Mouse (Mus musculus) adrenal gland, postnatal 25 days (tissue): ENCODE measurements around the gene Fez2. TPM values are rescaled to one million over a fixed set of nuclear protein-coding genes. Genes with fewer than 3 reads are reported as not detected.

Experiments used
- DNase-seq: peaks from one replicate; pipeline ENCODE4 v3.0.0; 2021; ENCODE audit warnings: mixed read lengths
- long read RNA-seq: library from polyadenylated mRNA; stranded (forward); transcript quantifications from one replicate; pipeline ENCODE4 v2.0.0, GENCODE M21; 2021
- total RNA-seq: library from RNA; stranded (reverse); gene quantifications from 2 replicates; pipeline ENCODE4 v1.2.3, GENCODE M21; 2021

Gene Fez2
- total RNA-seq, result 48.8 and 59.3 TPM in 2 replicates
- long read RNA-seq, transcript Fez2-201 (8 exons, 1,939 nt), result major isoform, 133 of 149 reads
- long read RNA-seq, transcript Fez2-202 (9 exons, 2,041 nt), result minor isoform, 5 of 149 reads
- long read RNA-seq, partial matches to known transcripts, result 3 of 149 reads
- long read RNA-seq, other reads (novel, unspliced or antisense), result 8 of 149 reads

GRCm38 (mm10) chr17:78417381-78418281 is at the start of gene Fez2:
TSS of gene Fez2 (minus strand) at chr17:78418152.
- DNase-seq, result peak; percentile 96

DNA sequence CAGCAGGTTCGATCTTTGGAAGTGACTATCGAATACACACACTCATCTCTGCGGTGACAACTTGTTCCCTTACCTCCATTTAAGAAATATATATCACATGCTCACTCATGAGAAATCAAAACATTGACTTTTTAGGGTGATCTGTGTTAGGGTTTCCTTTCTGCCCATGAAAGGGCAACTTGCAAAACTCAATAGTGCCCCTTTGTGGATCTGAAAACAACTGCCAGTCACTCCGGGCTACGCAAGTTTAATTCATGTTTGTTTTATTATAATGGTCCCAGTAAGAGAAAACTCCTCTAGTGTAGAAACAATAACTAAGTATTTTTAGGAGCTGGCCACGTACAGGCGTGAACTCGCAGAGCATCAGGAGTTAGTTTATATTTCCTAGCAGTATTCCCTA is 47.5 kb upstream of the Fez2 start:
- DNase-seq, result no peak

- DNase-seq, result no peak
These were observed 47.1 kb upstream of the Fez2 start for GRCm38 (mm10) chr17:78465071-78465470.

- DNase-seq, result no peak
These were observed 42.2 kb upstream of the Fez2 start for GRCm38 (mm10) chr17:78460140-78460539.

DNA sequence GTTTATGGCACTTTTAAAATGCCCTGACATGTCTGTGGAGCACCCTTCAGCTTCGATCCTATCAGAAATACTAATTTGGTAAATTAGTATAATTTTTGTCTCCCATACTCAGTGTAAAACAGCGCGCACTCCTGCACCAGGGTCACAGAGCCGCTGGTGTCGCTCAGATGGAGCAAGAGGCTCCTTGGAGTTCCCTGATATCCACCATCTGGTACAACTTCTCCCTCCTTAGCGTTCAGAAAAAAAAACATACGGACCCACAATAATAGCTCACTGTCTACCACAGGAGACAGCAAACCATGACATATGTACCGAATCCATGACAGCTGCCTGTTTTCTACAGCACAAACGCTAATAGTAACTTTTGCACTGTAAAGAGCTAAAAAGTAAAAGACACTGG is 37.6 kb upstream of the Fez2 start:
- no peak for DNase-seq

- peak; percentile 85 for DNase-seq
These were observed 37.2 kb upstream of the Fez2 start for GRCm38 (mm10) chr17:78455114-78455513.

- DNase-seq, result peak; percentile 17
These were observed 36.4 kb upstream of the Fez2 start for GRCm38 (mm10) chr17:78454189-78454977.

DNA sequence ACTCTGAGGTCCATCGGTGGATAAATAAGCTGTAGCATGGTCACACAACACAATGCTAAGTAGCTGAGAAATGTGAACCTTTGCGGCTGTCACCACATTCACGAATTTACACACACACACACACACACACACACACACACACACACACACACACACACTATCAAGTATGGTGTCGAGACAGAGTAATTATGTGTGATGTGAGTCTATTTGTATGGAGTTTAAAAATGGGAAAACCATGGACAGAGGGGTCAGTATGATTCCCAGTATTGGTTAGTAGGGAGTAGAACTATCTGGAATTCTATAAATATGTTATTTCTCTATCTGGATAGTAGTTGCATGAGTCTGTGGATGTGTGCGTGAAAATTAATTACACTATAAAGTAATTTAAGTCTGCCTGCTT is 35.6 kb upstream of the Fez2 start:
- DNase-seq, result no peak

DNA sequence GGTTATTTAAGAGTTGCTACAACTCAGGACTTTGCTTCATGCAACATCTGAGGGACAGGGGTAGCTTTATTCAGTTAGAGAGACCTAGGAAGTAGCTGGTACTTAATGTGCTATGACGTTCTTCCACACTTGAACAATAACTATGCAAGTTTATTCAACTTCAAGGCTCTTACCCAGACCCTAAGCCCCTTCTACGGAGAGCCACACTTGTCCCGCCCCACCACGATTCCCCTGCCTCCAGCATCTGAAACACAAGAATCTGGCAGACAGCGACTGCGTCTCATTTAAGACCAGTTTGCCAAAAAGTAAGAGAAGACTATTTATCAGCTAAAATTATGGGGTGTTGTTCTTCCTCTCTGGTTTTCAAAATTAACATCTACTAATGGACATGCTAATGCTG is 33.9 kb upstream of the Fez2 start:
- DNase-seq, result no peak

- no peak for DNase-seq
These were observed 33.4 kb upstream of the Fez2 start for GRCm38 (mm10) chr17:78451332-78451793.

- no peak for DNase-seq
These were observed 31.8 kb upstream of the Fez2 start for GRCm38 (mm10) chr17:78449635-78450197.

GRCm38 (mm10) chr17:78444826-78445225 is 26.9 kb upstream of the Fez2 start:
- DNase-seq, result no peak

- DNase-seq, result no peak
These were observed 22.8 kb upstream of the Fez2 start for GRCm38 (mm10) chr17:78440771-78441170.

DNA sequence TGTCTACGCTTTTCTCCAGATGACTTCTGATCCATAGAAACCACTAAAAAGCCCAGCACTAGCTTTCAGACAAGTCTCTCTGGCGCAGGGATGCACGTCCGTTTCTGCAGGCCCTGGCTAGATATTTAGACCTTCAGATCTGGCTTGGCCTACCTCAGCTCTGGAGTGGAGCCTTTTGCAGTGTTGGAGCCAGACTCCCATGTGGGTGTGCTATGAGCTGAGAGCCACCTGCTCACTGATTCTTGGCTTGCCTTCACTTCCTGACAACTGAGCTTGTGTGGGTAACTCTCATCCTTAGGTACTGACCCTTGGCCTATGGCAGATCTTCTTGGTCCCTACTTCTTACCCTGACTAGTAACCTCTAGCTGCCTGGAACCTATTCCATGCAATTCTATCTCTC is 19.2 kb upstream of the Fez2 start:
- DNase-seq, result no peak

DNA sequence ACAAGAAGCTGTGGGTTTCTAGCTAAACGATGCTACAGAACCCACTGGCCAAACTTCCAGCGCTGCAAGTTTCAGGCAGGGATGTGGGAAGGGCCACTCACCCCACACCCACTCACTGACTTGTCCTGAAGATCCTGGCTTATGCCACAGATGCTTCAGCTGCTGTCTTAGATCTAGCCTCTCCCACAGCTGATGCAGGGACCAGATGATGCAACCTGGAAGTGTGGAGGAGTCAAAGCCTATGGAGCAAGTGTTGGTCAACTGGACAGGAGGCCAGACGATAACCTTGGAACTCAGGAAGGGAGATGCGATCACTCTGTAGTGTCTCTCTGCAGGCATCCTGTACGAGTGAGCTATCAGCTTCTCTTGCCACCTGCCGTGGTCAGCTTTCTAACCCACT is 17.7 kb upstream of the Fez2 start:
- DNase-seq, result no peak

DNA sequence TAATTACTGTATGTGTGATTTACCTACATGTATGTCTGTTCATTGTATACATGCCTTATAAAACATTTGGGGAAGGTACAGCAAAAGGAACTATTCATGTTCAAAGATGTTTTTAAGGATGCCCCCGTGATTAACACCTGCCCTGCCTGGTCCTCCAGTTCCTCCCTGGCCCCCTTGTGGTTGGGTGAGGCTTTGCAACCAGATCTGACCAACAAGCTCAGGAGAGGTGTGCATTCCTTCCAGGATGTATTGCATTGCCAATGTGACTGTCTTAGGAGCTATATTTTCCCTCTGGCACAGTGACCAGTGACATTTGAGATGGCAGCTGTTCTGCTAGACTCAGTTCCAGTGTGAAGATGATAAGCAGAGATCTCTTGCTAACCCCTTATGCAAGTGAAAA is 16.8 kb upstream of the Fez2 start:
- DNase-seq, result peak; percentile 73

- no peak for DNase-seq
These were observed 12.4 kb upstream of the Fez2 start for GRCm38 (mm10) chr17:78430374-78430773.

- no peak for DNase-seq
These were observed 11.1 kb upstream of the Fez2 start for GRCm38 (mm10) chr17:78429051-78429450.

GRCm38 (mm10) chr17:78425026-78425425 is 7.1 kb upstream of the Fez2 start:
- DNase-seq, result no peak

- DNase-seq, result no peak
These were observed 1.3 kb upstream of the Fez2 start for GRCm38 (mm10) chr17:78419216-78419615.

- DNase-seq, result no peak
These were observed 2.7 kb downstream of the Fez2 start for GRCm38 (mm10) chr17:78415255-78415654.

GRCm38 (mm10) chr17:78409900-78410299 is 8.1 kb downstream of the Fez2 start:
- DNase-seq, result no peak

GRCm38 (mm10) chr17:78408386-78408785 is 9.6 kb downstream of the Fez2 start:
- no peak for DNase-seq
